Mouse (Mus musculus) frontal cortex, postnatal 14 days (tissue): ENCODE measurements around the gene Tdgf1.
A peak's percentile ranks its signal among the peaks of the same experiment; 100 is the strongest.

ENCODE experiments used
- DNase-seq, 2 experiments: peaks; one replicate each; pipeline ENCODE4 v3.0.0; 2022; ENCODE audit warnings: low spot score in 2 of 2

Tdgf1 gene

GRCm38 (mm10) chr9:110953550-110954461, 7.8 kb upstream of the Tdgf1 start:
- DNase-seq = peak; percentile 34 to 65

- DNase-seq = no peak
Observed at GRCm38 (mm10) chr9:110952931-110953549, 7.1 kb upstream of the Tdgf1 start.

- DNase-seq = no peak
Observed at GRCm38 (mm10) chr9:110952398-110952797, 6.4 kb upstream of the Tdgf1 start.

GRCm38 (mm10) chr9:110951866-110952265, 5.9 kb upstream of the Tdgf1 start:
- DNase-seq = no peak

- DNase-seq = no peak
Observed at GRCm38 (mm10) chr9:110951397-110951796, 5.4 kb upstream of the Tdgf1 start, which contains the start of gene Lrrc2. Gene Lrrc2 (plus strand): TSS chr9:110951545.

GRCm38 (mm10) chr9:110950109-110950508, 4.2 kb upstream of the Tdgf1 start:
- DNase-seq = no peak

- no peak for DNase-seq
Observed at GRCm38 (mm10) chr9:110948813-110949310, 2.9 kb upstream of the Tdgf1 start.

- DNase-seq = no peak
Observed at GRCm38 (mm10) chr9:110947900-110948299, 1.9 kb upstream of the Tdgf1 start.

GRCm38 (mm10) chr9:110947261-110947661, 1.3 kb upstream of the Tdgf1 start:
- DNase-seq = no peak

GRCm38 (mm10) chr9:110946548-110947044, 638 bp upstream of the Tdgf1 start:
- DNase-seq = no peak

GRCm38 (mm10) chr9:110945343-110945742, 615 bp downstream of the Tdgf1 start:
- no peak for DNase-seq

- DNase-seq = no peak
Observed at GRCm38 (mm10) chr9:110944265-110944664, 1.7 kb downstream of the Tdgf1 start.

GRCm38 (mm10) chr9:110937506-110938490, 8.2 kb downstream of the Tdgf1 start:
- DNase-seq = no peak

GRCm38 (mm10) chr9:110935941-110936340, 10.0 kb downstream of the Tdgf1 start:
- DNase-seq = no peak

- DNase-seq = peak; percentile 14 to 31
Observed at GRCm38 (mm10) chr9:110933850-110934437, 12.0 kb downstream of the Tdgf1 start.

- no peak for DNase-seq
Observed at GRCm38 (mm10) chr9:110931573-110931972, 14.4 kb downstream of the Tdgf1 start.

GRCm38 (mm10) chr9:110922759-110923158, 23.2 kb downstream of the Tdgf1 start:
- DNase-seq = peak in 1 of 2 experiments; percentile 59

GRCm38 (mm10) chr9:110920665-110921419, 25.1 kb downstream of the Tdgf1 start:
- no peak for DNase-seq

- no peak for DNase-seq
Observed at GRCm38 (mm10) chr9:110916786-110917185, 29.2 kb downstream of the Tdgf1 start, which contains the start of gene Fam240a. Gene Fam240a (minus strand): TSS chr9:110916861.

GRCm38 (mm10) chr9:110915466-110915865, 30.5 kb downstream of the Tdgf1 start:
- DNase-seq = no peak
